Comparison of ENCODE assay signal across 21 mouse cellular contexts in the genomic region with DNA sequence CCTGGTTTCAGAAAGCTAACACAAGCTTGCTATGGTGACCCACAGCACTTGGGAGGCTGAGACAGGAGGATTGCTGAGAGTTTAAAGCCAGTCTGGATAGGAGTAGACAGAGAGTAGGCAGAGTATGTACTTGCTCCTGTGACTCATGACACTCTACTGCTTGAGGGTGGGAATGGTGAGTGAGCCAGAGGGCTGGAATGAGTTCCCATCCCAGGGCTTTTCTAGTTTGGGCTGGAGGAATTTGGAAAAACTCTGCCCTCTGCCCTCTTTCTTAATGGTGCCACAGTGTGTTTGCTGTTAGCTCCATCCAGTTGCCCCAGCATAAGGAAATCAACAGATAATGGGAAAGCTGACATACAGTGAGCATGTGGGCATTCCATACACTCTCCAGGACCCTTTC. TPM values are rescaled to one million over a fixed set of nuclear protein-coding genes. Genes with fewer than 3 reads are reported as not detected.
DNase-seq lines count a peak whose midpoint lies in the region; ATAC-seq and TF ChIP-seq lines count a peak whose summit lies in the region.
"Had no signal": no experiment of that assay in that cellular context is flagged by ENCODE, and none has a peak within 500 bp of the region (broad histone marks: within the 10 kb centered on the region; RNA-seq: fewer than 3 reads in every experiment).

No protein-coding gene starts in this region.

- H3K27ac ChIP-seq in embryonic fibroblast, embryonic 13.5 days (ENCODE audit: insufficient read depth, low read length): peak overlapping the region; percentile 63; the same call in 1 of the 2 replicates
- no peak overlapping the region for H3K27ac ChIP-seq in kidney, embryonic 15.5 days
- H3K27ac ChIP-seq: embryonic facial prominence, embryonic 13.5 days; embryonic facial prominence, embryonic 15.5 days; forebrain, embryonic 13.5 days; forebrain, embryonic 15.5 days had no signal

- no peak overlapping the region for H3K9ac ChIP-seq in kidney, embryonic 15.5 days
- H3K9ac ChIP-seq: embryonic facial prominence, embryonic 13.5 days; embryonic facial prominence, embryonic 15.5 days; forebrain, embryonic 13.5 days; forebrain, embryonic 15.5 days; forebrain, postnatal 0 days had no signal

- no peak overlapping the region for H3K4me3 ChIP-seq in embryonic fibroblast, embryonic 13.5 days (ENCODE audit: insufficient read depth, low read length)
- no peak overlapping the region for H3K4me3 ChIP-seq in kidney, embryonic 15.5 days (replicated peaks)
- H3K4me3 ChIP-seq: embryonic facial prominence, embryonic 13.5 days; embryonic facial prominence, embryonic 15.5 days; forebrain, embryonic 13.5 days; forebrain, embryonic 15.5 days had no signal

- H3K4me2 ChIP-seq in kidney, embryonic 15.5 days: no peak overlapping the region
- H3K4me2 ChIP-seq: embryonic facial prominence, embryonic 13.5 days; embryonic facial prominence, embryonic 15.5 days; forebrain, embryonic 13.5 days; forebrain, embryonic 15.5 days had no signal

- peaks cover 6% of the 10 kb centered on the region for H3K4me1 ChIP-seq in embryonic fibroblast, embryonic 13.5 days (ENCODE audit: control insufficient read depth, insufficient read depth, low read length)
- peaks cover 1% of the 10 kb centered on the region for H3K4me1 ChIP-seq in kidney, embryonic 15.5 days
- H3K4me1 ChIP-seq: embryonic facial prominence, embryonic 13.5 days; embryonic facial prominence, embryonic 15.5 days; forebrain, embryonic 13.5 days; forebrain, embryonic 15.5 days had no signal

- H3K9me3 ChIP-seq in kidney, embryonic 15.5 days (replicated peaks): no peaks in the 10 kb centered on the region
- H3K9me3 ChIP-seq: embryonic facial prominence, embryonic 13.5 days; embryonic facial prominence, embryonic 15.5 days; forebrain, embryonic 13.5 days; forebrain, embryonic 15.5 days had no signal

- ATAC-seq in kidney, embryonic 15.5 days (replicated peaks; ENCODE audit: low FRiP score): no peak
- ATAC-seq: forebrain, embryonic 13.5 days; forebrain, embryonic 15.5 days; forebrain, postnatal 0 days had no signal

- DNase-seq in 3T3-L1 (ENCODE audit: low read depth, low spot score) (peak; percentile 66), NIH3T3 (ENCODE audit: low read depth) (peak; percentile 70)
- no peak for DNase-seq in heart, postnatal 25 days (ENCODE audit: low spot score)
- DNase-seq: adrenal gland, adult 8-10 months; adrenal gland, postnatal 14 days; adrenal gland, postnatal 36 days; cerebellum, adult 11-12 months; cerebellum, adult 8-10 months; cerebellum, adult 9-11 months; cerebellum, postnatal 14 days; cerebellum, postnatal 36 days; embryo, embryonic 11 days; forebrain, postnatal 0 days had no signal

- no peak for TF ChIP-seq CTCF in embryonic fibroblast, embryonic 13.5 days (IDR thresholded peaks at IDR 0.05; ENCODE audit: borderline replicate concordance, insufficient read depth, low read length)

- intact Hi-C loops in heart, postnatal 25 days (cut with DNase I): no loop called here

- TF ChIP-seq POLR2A in embryonic fibroblast, embryonic 13.5 days (IDR thresholded peaks at IDR 0.05; ENCODE audit: low read depth, low read length): no peak

- peaks cover 45% of the 10 kb centered on the region for H3K36me3 ChIP-seq in kidney, embryonic 15.5 days
- H3K36me3 ChIP-seq: forebrain, embryonic 15.5 days had no signal

- peaks cover 6% of the 10 kb centered on the region; the same call in 1 of the 2 replicates for H3K27me3 ChIP-seq in kidney, embryonic 15.5 days
- H3K27me3 ChIP-seq: embryonic facial prominence, embryonic 13.5 days; embryonic facial prominence, embryonic 15.5 days; forebrain, embryonic 13.5 days; forebrain, embryonic 15.5 days had no signal

RNA-seq across cellular contexts. Expression of a gene that starts 11.9 kb away (rescaled TPM):
- polyA plus RNA-seq in embryonic fibroblast, embryonic 13.5 days (2011; ENCODE audit: insufficient read length, low read depth, missing spikeins): 23.5 and 28.5 TPM in 2 replicates
- 1 to 10 TPM; 5.4 to 6.5 TPM for total RNA-seq in heart, postnatal 25 days (2021)
- 14.9 and 16.3 TPM in 2 replicates for polyA plus RNA-seq in kidney, embryonic 15.5 days (2015; fragmentation: Nextera tagmentation; extraction: Ambion mirVana)

RNA-seq across cellular contexts. Expression of a gene that starts 15.0 kb away (rescaled TPM):
- polyA plus RNA-seq in embryonic fibroblast, embryonic 13.5 days (2011; ENCODE audit: insufficient read length, low read depth, missing spikeins): 1.3 and 1.5 TPM in 2 replicates
- total RNA-seq in heart, postnatal 25 days (2021): under 1 TPM; 0.17 to 0.26 TPM
- polyA plus RNA-seq in kidney, embryonic 15.5 days (2015; fragmentation: Nextera tagmentation; extraction: Ambion mirVana): 0.35 and 0.46 TPM in 2 replicates
- total RNA-seq: MEL had no signal

RNA-seq across cellular contexts. Expression of a gene that starts 42.6 kb away (rescaled TPM):
- 6.7 and 7.6 TPM in 2 replicates for polyA plus RNA-seq in embryonic fibroblast, embryonic 13.5 days (2011; ENCODE audit: insufficient read length, low read depth, missing spikeins)
- 1 to 10 TPM; 1.6 to 2.3 TPM for total RNA-seq in heart, postnatal 25 days (2021)
- 17.6 and 17.8 TPM in 2 replicates for polyA plus RNA-seq in kidney, embryonic 15.5 days (2015; fragmentation: Nextera tagmentation; extraction: Ambion mirVana)
- total RNA-seq: MEL had no signal
- polyA plus RNA-seq: C2C12 had no signal

RNA-seq across cellular contexts. Expression of a gene that starts 47.3 kb away (rescaled TPM):
- polyA plus RNA-seq in embryonic fibroblast, embryonic 13.5 days (2011; ENCODE audit: insufficient read length, low read depth, missing spikeins): 48.6 and 58.2 TPM in 2 replicates
- total RNA-seq in heart, postnatal 25 days (2021): 10 to 100 TPM; 20.4 to 23.6 TPM
- 70.3 and 77.3 TPM in 2 replicates for polyA plus RNA-seq in kidney, embryonic 15.5 days (2015; fragmentation: Nextera tagmentation; extraction: Ambion mirVana)
